Mouse (Mus musculus) heart, adult 2 months (tissue): ENCODE results near the gene Calml3. TPM values are rescaled to one million over a fixed set of nuclear protein-coding genes. Genes with fewer than 3 reads are reported as not detected.

Experiments used
- DNase-seq, 2 experiments: peaks; one replicate each; pipeline ENCODE4 v3.0.0; 2021
- H3K27ac ChIP-seq: fragments of 200-600 bp; 2 replicates; pipeline ENCODE4 v1.8.1; 2022
- H3K27me3 ChIP-seq: fragments of 200-500 bp; 2 replicates; pipeline ENCODE4 v1.6.1; 2012; ENCODE audit warnings: mild to moderate bottlenecking, low read length, inconsistent platforms, mixed read lengths; ENCODE audit not compliant: control insufficient read depth, insufficient read depth
- H3K36me3 ChIP-seq: fragments of 200-500 bp; 2 replicates; pipeline ENCODE4 v1.6.1; 2012; ENCODE audit warnings: low read length, inconsistent platforms; ENCODE audit not compliant: control insufficient read depth, insufficient read depth
- H3K4me1 ChIP-seq: fragments of 200-500 bp; 2 replicates; pipeline ENCODE4 v1.6.1; 2011; ENCODE audit warnings: low read length; ENCODE audit not compliant: control insufficient read depth, insufficient read depth
- H3K4me3 ChIP-seq: fragments of 200-600 bp; 2 replicates; pipeline ENCODE4 v1.8.1; 2022
- H3K79me2 ChIP-seq: fragments of 200-500 bp; replicated peaks from 2 replicates; pipeline ENCODE4 v1.6.1; 2012; ENCODE audit warnings: mild to moderate bottlenecking, inconsistent platforms, low read length, moderate library complexity, mixed read lengths; ENCODE audit not compliant: control insufficient read depth, insufficient read depth
- H3K9ac ChIP-seq: fragments of 200-500 bp; 2 replicates; pipeline ENCODE4 v1.6.1; 2012; ENCODE audit warnings: low read depth, mild to moderate bottlenecking, control low read depth, inconsistent platforms, low read length, mixed read lengths
- CTCF ChIP-seq: fragments of 200-600 bp; IDR thresholded peaks from 2 replicates; pipeline ENCODE4 v1.8.1; 2022; ENCODE audit warnings: antibody characterized with exemption, mild to moderate bottlenecking, moderate library complexity
- EP300 ChIP-seq: fragments of 200-500 bp; IDR thresholded peaks from 2 replicates; pipeline ENCODE4 v1.6.1; 2011; ENCODE audit warnings: low read depth, low read length, control low read depth; ENCODE audit not compliant: insufficient read depth
- POLR2A ChIP-seq: fragments of 200-500 bp; IDR thresholded peaks from 2 replicates; pipeline ENCODE4 v1.6.1; 2011; ENCODE audit warnings: mild to moderate bottlenecking, low read depth, low read length, control low read depth; ENCODE audit not compliant: insufficient read depth
- WGBS: fragments of 180-500 bp; shearing (Covaris S2); methylation state at CpG from one replicate; pipeline ENCODE4 v1.1.7; 2018; 5-methylcytosine and 5-hydroxymethylcytosine counted together
- intact Hi-C: fragments of 180-260 bp; cut with DNase I; formaldehyde crosslinking; loops from one replicate; pipeline ENCODE4 v1.15.1; 2025
- polyA plus RNA-seq: library from polyadenylated mRNA; depleted of rRNA; stranded (reverse); fragments of >200 nt; gene quantifications from 2 replicates; pipeline ENCODE4 v1.2.3, GENCODE M21; 2012
- total RNA-seq, 2 experiments: library from RNA; stranded (reverse); gene quantifications; 2 replicates each; pipeline ENCODE4 v1.2.3; 2021

Calml3 gene
- total and polyA plus RNA-seq, 3 experiments = 2.7 TPM; not detected in 2

GRCm38 (mm10) chr13:3831546-3831945 is 27.4 kb upstream of the Calml3 start:
- Histone ChIP-seq H3K9ac (no peak overlapping the region), H3K36me3 (no peaks in the 10 kb centered on the region), H3K4me1 (no peaks in the 10 kb centered on the region), H3K4me3 (no peak overlapping the region), H3K27me3 (no peaks in the 10 kb centered on the region), H3K27ac (no peak overlapping the region), H3K79me2 (no peaks in the 10 kb centered on the region)
- 70% methylated on average over 5 of the region's 5 CpGs for WGBS
- intact Hi-C loops = no loop called here
- DNase-seq = no peak
- TF ChIP-seq CTCF (no peak), POLR2A (no peak), EP300 (no peak)

GRCm38 (mm10) chr13:3825726-3826125 is 21.6 kb upstream of the Calml3 start:
- intact Hi-C loops = no loop called here
- H3K27ac ChIP-seq = no peak overlapping the region
- H3K4me3 ChIP-seq = no peak overlapping the region
- TF ChIP-seq CTCF (no peak), POLR2A (no peak), EP300 (no peak)
- H3K27me3 ChIP-seq = no peaks in the 10 kb centered on the region
- no peaks in the 10 kb centered on the region for H3K36me3 ChIP-seq
- no peaks in the 10 kb centered on the region for H3K79me2 ChIP-seq
- DNase-seq = no peak
- H3K9ac ChIP-seq = no peak overlapping the region
- H3K4me1 ChIP-seq = no peaks in the 10 kb centered on the region

GRCm38 (mm10) chr13:3822105-3822504 is 18.0 kb upstream of the Calml3 start:
- intact Hi-C loops = no loop called here

GRCm38 (mm10) chr13:3818740-3819076 is 14.6 kb upstream of the Calml3 start:
- no peaks in the 10 kb centered on the region for H3K79me2 ChIP-seq
- TF ChIP-seq CTCF = no peak
- TF ChIP-seq POLR2A = no peak
- no peak for TF ChIP-seq EP300
- no peaks in the 10 kb centered on the region for H3K36me3 ChIP-seq
- intact Hi-C loops = no loop called here
- H3K4me1 ChIP-seq = no peaks in the 10 kb centered on the region
- no peak overlapping the region for H3K27ac ChIP-seq
- no peak overlapping the region for H3K4me3 ChIP-seq
- no peaks in the 10 kb centered on the region for H3K27me3 ChIP-seq
- DNase-seq = no peak
- 76% methylated on average over 2 of the region's 2 CpGs for WGBS
- H3K9ac ChIP-seq = no peak overlapping the region

More at GRCm38 (mm10) chr13:3822105-3822504, 18.0 kb upstream of the Calml3 start:
- H3K36me3 ChIP-seq = no peaks in the 10 kb centered on the region
- H3K9ac ChIP-seq = no peak overlapping the region
- H3K79me2 ChIP-seq = no peaks in the 10 kb centered on the region
- no peak overlapping the region for H3K4me3 ChIP-seq
- DNase-seq = no peak
- TF ChIP-seq CTCF (no peak), POLR2A (no peak), EP300 (no peak)
- 69% methylated on average over 4 of the region's 4 CpGs for WGBS
- no peaks in the 10 kb centered on the region for H3K4me1 ChIP-seq
- no peak overlapping the region for H3K27ac ChIP-seq
- H3K27me3 ChIP-seq = no peaks in the 10 kb centered on the region

- Histone ChIP-seq H3K36me3 (no peaks in the 10 kb centered on the region), H3K27me3 (no peaks in the 10 kb centered on the region), H3K4me1 (no peaks in the 10 kb centered on the region), H3K4me3 (no peak overlapping the region), H3K27ac (no peak overlapping the region), H3K9ac (no peak overlapping the region), H3K79me2 (no peaks in the 10 kb centered on the region)
- intact Hi-C loops = no loop called here
- no peak for DNase-seq
- TF ChIP-seq CTCF (no peak), EP300 (no peak), POLR2A (no peak)
- 60% methylated on average over 5 of the region's 5 CpGs for WGBS
Observed at GRCm38 (mm10) chr13:3818012-3818739, 14.1 kb upstream of the Calml3 start.

- Histone ChIP-seq H3K4me3 (no peak overlapping the region), H3K4me1 (no peaks in the 10 kb centered on the region), H3K27ac (no peak overlapping the region), H3K79me2 (no peaks in the 10 kb centered on the region), H3K36me3 (no peaks in the 10 kb centered on the region), H3K9ac (no peak overlapping the region), H3K27me3 (no peaks in the 10 kb centered on the region)
- DNase-seq = no peak
- 84% methylated on average over 7 of the region's 7 CpGs for WGBS
- intact Hi-C loops = no loop called here
- TF ChIP-seq EP300 (no peak), CTCF (no peak), POLR2A (no peak)
Observed at GRCm38 (mm10) chr13:3807131-3807827, 3.2 kb upstream of the Calml3 start.
